15 mouse cellular contexts compared by ENCODE assay signal in the genomic region with DNA sequence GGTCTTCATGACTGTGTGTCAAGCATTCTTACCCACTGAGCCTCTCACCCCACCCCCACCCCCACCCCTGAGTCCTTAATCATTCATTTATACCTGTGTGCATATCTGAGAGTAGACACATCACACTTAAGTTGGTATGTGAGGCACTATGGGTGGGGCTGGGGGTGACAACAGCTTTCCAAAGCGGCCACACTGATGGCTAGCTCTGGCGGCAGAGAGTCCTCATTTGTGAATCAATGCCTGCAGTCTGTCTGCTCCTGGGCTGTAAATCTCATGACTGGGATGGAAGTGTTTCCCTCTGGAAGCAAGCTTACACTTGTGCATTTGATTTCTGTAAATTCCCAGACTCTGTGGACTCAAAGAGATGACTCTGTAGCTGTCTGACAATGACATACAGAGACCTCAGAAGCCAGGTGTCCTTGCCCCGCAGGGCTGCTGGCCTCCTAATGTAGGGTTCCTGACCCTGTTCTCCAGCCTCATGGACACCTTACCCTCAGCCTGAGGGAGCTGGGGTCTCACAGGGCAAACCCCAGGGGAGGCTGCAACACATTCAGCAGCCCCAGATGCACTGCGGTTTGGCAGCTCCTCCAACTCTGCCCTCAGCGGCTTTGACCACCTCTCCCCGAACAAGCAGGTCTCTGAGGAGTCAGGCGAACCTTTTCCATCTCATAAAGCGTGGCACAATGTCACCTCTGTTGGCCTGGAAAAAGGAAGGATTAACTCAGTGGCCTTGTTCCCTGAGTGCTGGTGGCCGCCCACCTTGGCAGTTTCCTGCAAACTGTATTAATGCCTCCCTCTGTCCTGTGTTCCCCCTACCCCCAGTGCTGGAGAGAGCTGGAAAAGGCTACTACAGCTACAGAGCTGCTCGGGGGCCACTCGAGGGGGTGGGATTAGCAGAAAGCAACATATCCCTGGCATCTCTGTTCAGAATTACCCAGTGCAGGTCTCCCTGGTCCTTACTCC.
DNase-seq lines count a peak whose midpoint lies in the region; ATAC-seq and TF ChIP-seq lines count a peak whose summit lies in the region.
"Had no signal": no experiment of that assay in that cellular context is flagged by ENCODE, and none has a peak within 500 bp of the region (broad histone marks: within the 10 kb centered on the region; RNA-seq: fewer than 3 reads in every experiment).

No protein-coding gene starts in this region.

- H3K4me2 ChIP-seq in limb, embryonic 15.5 days, result no peak overlapping the region
- no peak overlapping the region for H3K4me2 ChIP-seq in lung, postnatal 0 days (replicated peaks; ENCODE audit: low read depth, low read length)
- H3K4me2 ChIP-seq: lung, embryonic 14.5 days had no signal

- H3K4me3 ChIP-seq in E14TG2a.4 (replicated peaks; ENCODE audit: low read length), result peak overlapping the region; percentile 51
- H3K4me3 ChIP-seq in embryonic facial prominence, embryonic 10.5 days, result no peak overlapping the region
- H3K4me3 ChIP-seq in limb, embryonic 15.5 days, result no peak overlapping the region
- no peak overlapping the region for H3K4me3 ChIP-seq in lung, postnatal 0 days (ENCODE audit: low read depth, low read length)

- TF ChIP-seq CTCF in E14TG2a.4 (conservative IDR thresholded peaks at IDR 0.05; ENCODE audit: low read length), result no peak
- TF ChIP-seq CTCF in lung, postnatal 0 days (IDR thresholded peaks at IDR 0.05), result no peak

- H3K9ac ChIP-seq in limb, embryonic 15.5 days, result no peak overlapping the region
- H3K9ac ChIP-seq in lung, postnatal 0 days (replicated peaks; ENCODE audit: low read depth), result no peak overlapping the region
- H3K9ac ChIP-seq: lung, embryonic 14.5 days had no signal

- peak; percentile 80 for DNase-seq in heart, adult 11 months
- DNase-seq in heart, postnatal 4 days, result no peak
- no peak for DNase-seq in embryonic facial prominence, embryonic 10.5 days (ENCODE audit: low spot score)
- DNase-seq in left cerebral cortex, adult 8-10 months (ENCODE audit: low spot score in 2 of 2), result no peak
- DNase-seq in lung, postnatal 0 days (ENCODE audit: low spot score), result no peak
- DNase-seq in adrenal gland, adult 8-10 months, result no peak
- DNase-seq: adrenal gland, postnatal 10 days; cerebellum, adult 11-12 months; heart, adult 18-20 months; heart, postnatal 10 days; left cerebral cortex, postnatal 4 days; lung, embryonic 14.5 days had no signal

- H3K36me3 ChIP-seq in E14TG2a.4 (ENCODE audit: insufficient read depth, low read length), result no peaks in the 10 kb centered on the region
- H3K36me3 ChIP-seq in embryonic facial prominence, embryonic 10.5 days (replicated peaks), result no peaks in the 10 kb centered on the region
- H3K36me3 ChIP-seq in limb, embryonic 15.5 days, result no peaks in the 10 kb centered on the region
- no peaks in the 10 kb centered on the region for H3K36me3 ChIP-seq in lung, postnatal 0 days (ENCODE audit: insufficient read depth, low read length)

- peaks cover 17% of the 10 kb centered on the region for H3K4me1 ChIP-seq in E14TG2a.4 (replicated peaks; ENCODE audit: low read depth, low read length)
- peaks cover 41% of the 10 kb centered on the region for H3K4me1 ChIP-seq in embryonic facial prominence, embryonic 10.5 days
- H3K4me1 ChIP-seq in limb, embryonic 15.5 days, result peaks cover 26% of the 10 kb centered on the region
- no peaks in the 10 kb centered on the region for H3K4me1 ChIP-seq in lung, postnatal 0 days (ENCODE audit: insufficient read depth, low read depth, low read length)

- TF ChIP-seq EP300 in lung, postnatal 0 days (IDR thresholded peaks at IDR 0.05), result no peak

- H3K27me3 ChIP-seq in E14TG2a.4 (ENCODE audit: insufficient read depth, low read length), result 0 out of 2 replicates have a peak, but pooled peaks cover 8% of the 10 kb centered on the region
- H3K27me3 ChIP-seq in embryonic facial prominence, embryonic 10.5 days (replicated peaks; ENCODE audit: low read depth, poor library complexity, severe bottlenecking), result no peaks in the 10 kb centered on the region; the same call in 1 of the 2 replicates
- H3K27me3 ChIP-seq in limb, embryonic 15.5 days, result no peaks in the 10 kb centered on the region
- no peaks in the 10 kb centered on the region for H3K27me3 ChIP-seq in lung, postnatal 0 days (replicated peaks; ENCODE audit: insufficient read depth, low read length)

- no peaks in the 10 kb centered on the region; the same call in 1 of the 2 replicates for H3K9me3 ChIP-seq in E14TG2a.4 (ENCODE audit: low read length)
- no peaks in the 10 kb centered on the region for H3K9me3 ChIP-seq in embryonic facial prominence, embryonic 10.5 days
- H3K9me3 ChIP-seq in limb, embryonic 15.5 days, result no peaks in the 10 kb centered on the region
- H3K9me3 ChIP-seq in lung, postnatal 0 days (ENCODE audit: low read length), result no peaks in the 10 kb centered on the region

- 43% methylated on average over 11 of the region's 11 CpGs for WGBS in embryonic facial prominence, embryonic 10.5 days
- 36% methylated on average over 11 of the region's 11 CpGs for whole genome bisulfite sequencing in limb, embryonic 15.5 days
- 64% methylated on average over 11 of the region's 11 CpGs for WGBS in lung, postnatal 0 days

- ATAC-seq in limb, embryonic 15.5 days (ENCODE audit: insufficient number of reproducible peaks, low FRiP score, low TSS enrichment, low read depth), result peak; percentile 83
- no peak for ATAC-seq in lung, postnatal 0 days
- ATAC-seq: intestine, embryonic 16.5 days had no signal

- H3K27ac ChIP-seq in embryonic facial prominence, embryonic 10.5 days (replicated peaks), result peak overlapping the region; percentile 64
- peak overlapping the region; percentile 69 for H3K27ac ChIP-seq in limb, embryonic 15.5 days
- H3K27ac ChIP-seq in lung, postnatal 0 days (ENCODE audit: low read length), result no peak overlapping the region
